Mouse (Mus musculus) kidney, adult 2 months (tissue): ENCODE data around the gene Sf3a2. TPM values are rescaled to one million over a fixed set of nuclear protein-coding genes. Genes with fewer than 3 reads are reported as not detected.

Source experiments
- DNase-seq: peaks from one replicate; pipeline ENCODE4 v3.0.0; 2021
- H3K27ac ChIP-seq: fragments of 200-500 bp; 2 replicates; pipeline ENCODE4 v1.5.1; 2012; ENCODE audit warnings: low read depth, low read length, control low read depth, inconsistent platforms; ENCODE audit not compliant: insufficient read depth
- H3K27me3 ChIP-seq: fragments of 200-500 bp; replicated peaks from 2 replicates; pipeline ENCODE4 v1.6.1; 2012; ENCODE audit warnings: mild to moderate bottlenecking, moderate library complexity, low read length, inconsistent platforms; ENCODE audit not compliant: control insufficient read depth, insufficient read depth
- H3K36me3 ChIP-seq: fragments of 200-500 bp; 2 replicates; pipeline ENCODE4 v1.6.1; 2012; ENCODE audit warnings: mild to moderate bottlenecking, moderate library complexity, low read length, inconsistent platforms; ENCODE audit not compliant: control insufficient read depth, insufficient read depth
- H3K4me1 ChIP-seq: fragments of 200-500 bp; 2 replicates; pipeline ENCODE4 v1.6.1; 2011; ENCODE audit warnings: low read length; ENCODE audit not compliant: control insufficient read depth, insufficient read depth
- H3K4me3 ChIP-seq: fragments of 200-500 bp; 2 replicates; pipeline ENCODE4 v1.5.1; 2011; ENCODE audit warnings: mild to moderate bottlenecking, low read depth, low read length, control low read depth; ENCODE audit not compliant: insufficient read depth
- CTCF ChIP-seq: fragments of 200-500 bp; conservative IDR thresholded peaks from 2 replicates; pipeline ENCODE4 v1.5.1; 2011; ENCODE audit warnings: low read depth, mild to moderate bottlenecking, control low read depth, low read length, moderate library complexity, mixed read lengths; ENCODE audit not compliant: insufficient read depth, insufficient read length
- POLR2A ChIP-seq: fragments of 200-500 bp; IDR thresholded peaks from one replicate; pipeline ENCODE4 v1.6.1; 2011; ENCODE audit warnings: low read depth, low read length, control low read depth
- WGBS: fragments of 180-500 bp; shearing (Covaris S2); methylation state at CpG from one replicate; pipeline ENCODE4 v1.1.7; 2018; 5-methylcytosine and 5-hydroxymethylcytosine counted together
- polyA plus RNA-seq: library from polyadenylated mRNA; depleted of rRNA; stranded (reverse); fragments of >200 nt; gene quantifications from 2 replicates; pipeline ENCODE4 v1.2.3, GENCODE M21; 2012

The Sf3a2 gene
- polyA plus RNA-seq, 1 experiment = 23.1 TPM

- 59% methylated on average over 6 of the region's 6 CpGs for WGBS
- H3K36me3 ChIP-seq = no peaks in the 10 kb centered on the region
- H3K4me1 ChIP-seq = peaks cover under 1% of the 10 kb centered on the region; the same call in 1 of the 2 replicates
- TF ChIP-seq CTCF = no peak
- no peak for TF ChIP-seq POLR2A
- H3K27ac ChIP-seq = no peak overlapping the region
- DNase-seq = no peak
- no peak overlapping the region for H3K4me3 ChIP-seq
- no peaks in the 10 kb centered on the region for H3K27me3 ChIP-seq
These were observed 20.7 kb downstream of the Sf3a2 start for GRCm38 (mm10) chr10:80818599-80819281.

- 41% methylated on average over 3 of the region's 3 CpGs for WGBS
- DNase-seq = peak; percentile 89
- no peak for TF ChIP-seq CTCF
- TF ChIP-seq POLR2A = no peak
- no peaks in the 10 kb centered on the region for H3K36me3 ChIP-seq
- no peak overlapping the region for H3K27ac ChIP-seq
- H3K4me1 ChIP-seq = peaks cover 7% of the 10 kb centered on the region; the same call in 1 of the 2 replicates
- no peak overlapping the region for H3K4me3 ChIP-seq
- H3K27me3 ChIP-seq = no peaks in the 10 kb centered on the region
These were observed 21.4 kb downstream of the Sf3a2 start for GRCm38 (mm10) chr10:80819406-80819805.

- H3K27ac ChIP-seq = no peak overlapping the region
- no peak overlapping the region for H3K4me3 ChIP-seq
- no peaks in the 10 kb centered on the region for H3K27me3 ChIP-seq
- TF ChIP-seq POLR2A (no peak), CTCF (peak; percentile 48)
- H3K4me1 ChIP-seq = peaks cover 7% of the 10 kb centered on the region; the same call in 1 of the 2 replicates
- H3K36me3 ChIP-seq = no peaks in the 10 kb centered on the region
- 44% methylated on average over 2 of the region's 2 CpGs for WGBS
- DNase-seq = peak; percentile 63
These were observed 24.0 kb downstream of the Sf3a2 start for GRCm38 (mm10) chr10:80821991-80822390.

GRCm38 (mm10) chr10:80822528-80822927 is 24.5 kb downstream of the Sf3a2 start:
- 83% methylated on average over 5 of the region's 5 CpGs for WGBS
- H3K27me3 ChIP-seq = no peaks in the 10 kb centered on the region
- TF ChIP-seq POLR2A (no peak), CTCF (no peak)

GRCm38 (mm10) chr10:80823316-80823715 is 25.3 kb downstream of the Sf3a2 start:
- peaks cover 14% of the 10 kb centered on the region; the same call in 1 of the 2 replicates for H3K4me1 ChIP-seq
- no peaks in the 10 kb centered on the region for H3K27me3 ChIP-seq
- H3K4me3 ChIP-seq = no peak overlapping the region
- no peak overlapping the region for H3K27ac ChIP-seq
- WGBS = 87% methylated on average over 1 of the region's 1 CpGs
- TF ChIP-seq POLR2A (no peak), CTCF (no peak)
- no peak for DNase-seq
- no peaks in the 10 kb centered on the region for H3K36me3 ChIP-seq

More at GRCm38 (mm10) chr10:80822528-80822927, 24.5 kb downstream of the Sf3a2 start:
- Histone ChIP-seq H3K4me3 (no peak overlapping the region), H3K4me1 (peaks cover 10% of the 10 kb centered on the region; the same call in 1 of the 2 replicates), H3K27ac (no peak overlapping the region), H3K36me3 (no peaks in the 10 kb centered on the region)
- DNase-seq = no peak

GRCm38 (mm10) chr10:80823847-80824643 is 26.0 kb downstream of the Sf3a2 start:
- 21% methylated on average over 8 of the region's 8 CpGs for WGBS
- H3K27me3 ChIP-seq = no peaks in the 10 kb centered on the region
- H3K36me3 ChIP-seq = no peaks in the 10 kb centered on the region
- H3K4me3 ChIP-seq = no peak overlapping the region
- DNase-seq = peak; percentile 59
- no peak for TF ChIP-seq CTCF
- TF ChIP-seq POLR2A = no peak
- H3K27ac ChIP-seq = peak overlapping the region; percentile 20; the same call in 1 of the 2 replicates
- H3K4me1 ChIP-seq = peaks cover 14% of the 10 kb centered on the region; the same call in 1 of the 2 replicates

GRCm38 (mm10) chr10:80824827-80825226 is 26.8 kb downstream of the Sf3a2 start:
- no peak overlapping the region for H3K27ac ChIP-seq
- no peak for TF ChIP-seq POLR2A
- no peak for TF ChIP-seq CTCF
- no peaks in the 10 kb centered on the region for H3K36me3 ChIP-seq
- H3K27me3 ChIP-seq = no peaks in the 10 kb centered on the region
- no peak for DNase-seq
- H3K4me3 ChIP-seq = no peak overlapping the region
- H3K4me1 ChIP-seq = peaks cover 16% of the 10 kb centered on the region; the same call in 1 of the 2 replicates
- WGBS = 58% methylated on average over 2 of the region's 2 CpGs
